Mouse (Mus musculus) hematopoietic stem cell, adult 5-6 weeks (primary cell): ENCODE data around the gene Muc16. TPM values are rescaled to one million over a fixed set of nuclear protein-coding genes. Genes with fewer than 3 reads are reported as not detected.

ENCODE experiments used
- ATAC-seq, 2 experiments: fragments of 125-278 bp in 1 of 2; replicated peaks in 1 of 2; 2 replicates each; pipeline ENCODE4 v1.8.0; 2016 to 2017; ENCODE audit warnings: inconsistent platforms in 2 of 2, mild to moderate bottlenecking in 2 of 2, moderate number of reproducible peaks in 2 of 2, low read depth in 1 of 2, moderate TSS enrichment in 1 of 2; ENCODE audit not compliant: low FRiP score in 2 of 2, poor library complexity in 2 of 2, severe bottlenecking in 2 of 2, insufficient read depth in 1 of 2, low TSS enrichment in 1 of 2
- total RNA-seq: library from RNA; stranded (forward); fragments of 172-1452, 232-1000 nt; gene quantifications from 2 replicates; pipeline ENCODE4 v1.2.3, GENCODE M21; 2017

Gene Muc16
- total RNA-seq, result not detected in 2 replicates

GRCm38 (mm10) chr9:18674480-18675154 lies at the start of gene Muc16:
Gene Muc16 (minus strand): TSS chr9:18674530.
- no peak for ATAC-seq

GRCm38 (mm10) chr9:18722712-18723099 lies 48.4 kb upstream of the Muc16 start:
- no peak for ATAC-seq

GRCm38 (mm10) chr9:18721931-18722711 lies 47.8 kb upstream of the Muc16 start:
- ATAC-seq, result no peak

- no peak for ATAC-seq
These were observed 46.7 kb upstream of the Muc16 start for GRCm38 (mm10) chr9:18721011-18721410.

GRCm38 (mm10) chr9:18705628-18706027 lies 31.3 kb upstream of the Muc16 start:
- ATAC-seq, result peak; percentile 58 to 78; a peak in 3 of 4 replicates

GRCm38 (mm10) chr9:18598366-18598765 lies 76.0 kb downstream of the Muc16 start:
- no peak for ATAC-seq

- no peak for ATAC-seq
These were observed 166.2 kb downstream of the Muc16 start for GRCm38 (mm10) chr9:18508098-18508497.

- ATAC-seq, result no peak
These were observed 196.2 kb downstream of the Muc16 start, which contains the start of the genes Zfp558 and Mbd3l1 for GRCm38 (mm10) chr9:18478168-18478567. Gene Zfp558 (minus strand): TSS chr9:18478268. Gene Mbd3l1 (plus strand): TSS chr9:18478359.

- ATAC-seq, result peak; percentile 97 to 98
These were observed 200.8 kb downstream of the Muc16 start for GRCm38 (mm10) chr9:18473324-18474128.

- ATAC-seq, result peak in 1 of 2 experiments; percentile 25; a peak in 1 of 4 replicates
These were observed 206.3 kb downstream of the Muc16 start for GRCm38 (mm10) chr9:18468005-18468404.

GRCm38 (mm10) chr9:18467350-18467749 lies 207.0 kb downstream of the Muc16 start:
- ATAC-seq, result no peak

GRCm38 (mm10) chr9:18456520-18456919 lies 217.8 kb downstream of the Muc16 start:
- no peak for ATAC-seq

Other genes with a start within 250 kb of the Muc16 start
- gene Mbd3l2, start 243.9 kb downstream of the Muc16 start, total RNA-seq, result 0.45 TPM in 1 of 2 replicates, not detected in the other
- 2.1 and 4.8 TPM in 2 replicates for gene Zfp558, start 196.3 kb downstream of the Muc16 start, total RNA-seq
- not detected in 2 replicates for gene Mbd3l1, start 196.2 kb downstream of the Muc16 start, total RNA-seq
- gene Olfr24, start 89.5 kb upstream of the Muc16 start, total RNA-seq, result not detected in 2 replicates
- gene Olfr828, start 145.0 kb upstream of the Muc16 start, total RNA-seq, result not detected in 2 replicates
- gene Olfr829, start 180.4 kb upstream of the Muc16 start, total RNA-seq, result not detected in 2 replicates
- gene Olfr830, start 200.2 kb upstream of the Muc16 start, total RNA-seq, result not detected in 2 replicates